Mouse (Mus musculus) midbrain, embryonic 13.5 days (tissue): ENCODE measurements around the gene Nsun2. TPM values are rescaled to one million over a fixed set of nuclear protein-coding genes. Genes with fewer than 3 reads are reported as not detected.
A peak's percentile ranks its signal among the peaks of the same experiment; 100 is the strongest.
"Not testable (repeated sequence)": the region's sequence is repeated elsewhere in the genome, so short reads cannot be mapped to it uniquely, and the experiment has no call there.

ENCODE experiments used
- ATAC-seq: fragments of 200-750 bp; cut with Nextera tagmentation; 2 replicates; pipeline ENCODE4 v1.8.0; 2017; ENCODE audit warnings: mild to moderate bottlenecking, moderate TSS enrichment, moderate library complexity
- H3K27ac ChIP-seq: fragments of 300-500 bp; sonication (generic); 2 replicates; pipeline ENCODE4 v1.5.1; 2015; ENCODE audit warnings: inconsistent platforms, mild to moderate bottlenecking, moderate library complexity
- H3K27me3 ChIP-seq: fragments of 300-500 bp; sonication (generic); 2 replicates; pipeline ENCODE4 v1.6.1; 2015; ENCODE audit warnings: mild to moderate bottlenecking, inconsistent platforms
- H3K36me3 ChIP-seq: fragments of 300-500 bp; sonication (generic); 2 replicates; pipeline ENCODE4 v1.6.1; 2015; ENCODE audit warnings: mild to moderate bottlenecking, inconsistent platforms
- H3K4me1 ChIP-seq: fragments of 300-500 bp; sonication (generic); replicated peaks from 2 replicates; pipeline ENCODE4 v1.6.1; 2015; ENCODE audit warnings: inconsistent platforms
- H3K4me2 ChIP-seq: fragments of 300-500 bp; sonication (generic); replicated peaks from 2 replicates; pipeline ENCODE4 v1.6.1; 2015; ENCODE audit warnings: moderate library complexity, mild to moderate bottlenecking, inconsistent platforms
- H3K4me3 ChIP-seq: fragments of 300-500 bp; sonication (generic); replicated peaks from 2 replicates; pipeline ENCODE4 v1.5.1; 2015; ENCODE audit warnings: mild to moderate bottlenecking, inconsistent platforms
- H3K9ac ChIP-seq: fragments of 300-500 bp; sonication (generic); replicated peaks from 2 replicates; pipeline ENCODE4 v1.6.1; 2015; ENCODE audit warnings: mild to moderate bottlenecking, inconsistent platforms
- H3K9me3 ChIP-seq: fragments of 300-500 bp; sonication (generic); 2 replicates; pipeline ENCODE4 v1.6.1; 2016; ENCODE audit warnings: mild to moderate bottlenecking, inconsistent platforms
- WGBS: fragments of 180-500 bp; shearing (Covaris S2); methylation state at CpG from one replicate; pipeline ENCODE4 v1.1.7; 2015; 5-methylcytosine and 5-hydroxymethylcytosine counted together
- polyA plus RNA-seq: library from polyadenylated mRNA; unstranded; fragments of >200 nt; fragmentation: Nextera tagmentation; extraction: Ambion mirVana; gene quantifications from 2 replicates; pipeline ENCODE4 v1.2.1, GENCODE M21; 2015

Nsun2 gene
- polyA plus RNA-seq, 1 experiment from 2014 or later = 74.1 TPM

- Histone ChIP-seq H3K36me3 (no peaks in the 10 kb centered on the region), H3K27ac (no peak overlapping the region), H3K9ac (no peak overlapping the region), H3K4me2 (no peak overlapping the region), H3K4me1 (no peaks in the 10 kb centered on the region), H3K9me3 (no peaks in the 10 kb centered on the region), H3K4me3 (no peak overlapping the region), H3K27me3 (no peaks in the 10 kb centered on the region)
- 92% methylated on average over 6 of the region's 6 CpGs for WGBS
- ATAC-seq = no peak
Observed at GRCm38 (mm10) chr13:69583591-69583990, 50.0 kb downstream of the Nsun2 start.

GRCm38 (mm10) chr13:69585828-69586227, 52.3 kb downstream of the Nsun2 start:
- H3K9ac ChIP-seq = no peak overlapping the region
- no peaks in the 10 kb centered on the region for H3K9me3 ChIP-seq
- no peak overlapping the region for H3K27ac ChIP-seq
- H3K4me2 ChIP-seq = no peak overlapping the region
- no peaks in the 10 kb centered on the region for H3K27me3 ChIP-seq
- no peak for ATAC-seq
- no peak overlapping the region for H3K4me3 ChIP-seq
- no peaks in the 10 kb centered on the region for H3K4me1 ChIP-seq
- no peaks in the 10 kb centered on the region for H3K36me3 ChIP-seq
- WGBS = 68% methylated on average over 6 of the region's 6 CpGs

- H3K27ac ChIP-seq = no peak overlapping the region
- no peaks in the 10 kb centered on the region for H3K27me3 ChIP-seq
- H3K4me3 ChIP-seq = no peak overlapping the region
- ATAC-seq = no peak
- H3K9ac ChIP-seq = no peak overlapping the region
- no peaks in the 10 kb centered on the region for H3K36me3 ChIP-seq
- 46% methylated on average over 10 of the region's 10 CpGs for WGBS
- no peak overlapping the region for H3K4me2 ChIP-seq
- H3K9me3 ChIP-seq = no peaks in the 10 kb centered on the region
- no peaks in the 10 kb centered on the region for H3K4me1 ChIP-seq
Observed at GRCm38 (mm10) chr13:69586337-69586736, 52.8 kb downstream of the Nsun2 start.

- Histone ChIP-seq H3K4me2 (no peak overlapping the region), H3K27me3 (no peaks in the 10 kb centered on the region), H3K36me3 (no peaks in the 10 kb centered on the region), H3K9me3 (no peaks in the 10 kb centered on the region), H3K27ac (no peak overlapping the region), H3K9ac (no peak overlapping the region), H3K4me3 (no peak overlapping the region), H3K4me1 (no peaks in the 10 kb centered on the region)
- 82% methylated on average over 3 of the region's 3 CpGs for WGBS
- no peak for ATAC-seq
Observed at GRCm38 (mm10) chr13:69587849-69588248, 54.3 kb downstream of the Nsun2 start.

DNA sequence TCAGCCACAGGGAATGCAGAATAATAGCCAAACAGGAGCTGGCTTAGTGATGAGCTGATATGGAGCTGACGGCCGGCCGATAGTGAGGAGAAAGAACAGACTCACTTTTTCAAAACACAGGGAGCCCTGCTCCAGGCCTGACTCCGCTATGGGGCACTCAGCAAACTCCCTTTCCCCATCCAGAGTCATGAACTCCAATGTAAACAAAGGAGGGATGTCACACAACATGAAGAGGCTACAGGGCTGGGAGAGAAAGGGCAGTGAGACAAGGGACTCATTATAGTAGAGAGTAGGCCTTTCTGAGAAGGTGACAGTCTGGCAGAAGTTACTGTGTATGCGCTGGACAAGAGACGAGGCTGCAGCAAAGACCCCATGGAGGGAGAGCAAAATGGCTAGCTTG, 54.7 kb downstream of the Nsun2 start:
- Histone ChIP-seq H3K36me3 (no peaks in the 10 kb centered on the region), H3K4me3 (no peak overlapping the region), H3K9me3 (no peaks in the 10 kb centered on the region), H3K4me1 (no peaks in the 10 kb centered on the region), H3K4me2 (no peak overlapping the region), H3K9ac (no peak overlapping the region), H3K27ac (no peak overlapping the region), H3K27me3 (no peaks in the 10 kb centered on the region)
- WGBS = 78% methylated on average over 6 of the region's 6 CpGs
- ATAC-seq = no peak

DNA sequence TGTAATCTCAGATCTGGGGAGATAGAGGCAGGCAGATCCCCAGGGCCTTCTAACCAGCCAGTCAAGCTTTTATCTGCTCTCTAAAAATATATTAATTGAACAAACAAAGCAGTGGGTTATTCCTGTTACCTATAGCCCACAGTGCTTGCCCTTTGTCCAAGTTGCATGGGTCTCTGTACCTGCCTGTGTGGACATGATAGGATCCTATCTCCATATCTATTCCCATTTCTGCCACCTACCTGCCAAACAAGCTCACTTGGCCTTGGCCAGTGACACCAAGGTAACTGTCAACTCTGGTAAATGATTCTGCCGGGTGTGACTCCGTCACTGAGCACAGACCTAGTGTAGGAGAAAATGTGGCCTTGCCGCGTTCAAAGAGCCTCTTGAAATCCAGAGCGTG, 57.8 kb downstream of the Nsun2 start:
- WGBS = 95% methylated on average over 5 of the region's 5 CpGs
- no peak for ATAC-seq
- Histone ChIP-seq H3K4me1 (no peaks in the 10 kb centered on the region), H3K9ac (no peak overlapping the region), H3K9me3 (no peaks in the 10 kb centered on the region), H3K27ac (no peak overlapping the region), H3K4me2 (no peak overlapping the region), H3K27me3 (no peaks in the 10 kb centered on the region), H3K36me3 (no peaks in the 10 kb centered on the region), H3K4me3 (no peak overlapping the region)

- H3K4me1 ChIP-seq = no peaks in the 10 kb centered on the region
- H3K9me3 ChIP-seq = no peaks in the 10 kb centered on the region
- WGBS = 94% methylated on average over 8 of the region's 8 CpGs
- no peak overlapping the region for H3K9ac ChIP-seq
- no peak for ATAC-seq
- H3K4me3 ChIP-seq = no peak overlapping the region
- H3K4me2 ChIP-seq = no peak overlapping the region
- 0 out of 2 replicates have a peak overlapping the region, but pooled peaks have one; percentile 1 for H3K27ac ChIP-seq
- H3K27me3 ChIP-seq = no peaks in the 10 kb centered on the region
- H3K36me3 ChIP-seq = no peaks in the 10 kb centered on the region
Observed at GRCm38 (mm10) chr13:69592226-69592625, 58.7 kb downstream of the Nsun2 start.

DNA sequence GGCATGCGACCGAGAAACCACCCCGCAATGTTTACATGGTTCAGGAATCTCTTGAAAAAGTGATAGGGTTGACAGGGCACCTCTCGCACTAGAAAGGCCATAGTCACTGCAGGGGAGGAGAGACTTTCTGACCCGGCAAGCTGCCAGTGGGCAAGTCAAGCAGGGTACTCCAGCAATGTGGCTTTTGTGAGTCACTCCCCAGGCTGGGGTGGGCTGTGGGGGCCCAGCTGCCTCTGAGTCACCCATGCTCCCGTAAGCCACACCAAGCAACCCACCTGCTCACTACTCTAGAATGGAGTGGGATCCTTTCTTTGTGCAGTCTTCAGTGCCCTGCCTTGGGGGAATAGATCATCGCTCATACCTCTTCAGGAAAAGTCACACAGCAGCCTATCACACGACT, 59.9 kb downstream of the Nsun2 start:
- no peak overlapping the region for H3K27ac ChIP-seq
- no peaks in the 10 kb centered on the region for H3K9me3 ChIP-seq
- no peaks in the 10 kb centered on the region for H3K27me3 ChIP-seq
- H3K4me2 ChIP-seq = no peak overlapping the region
- no peak for ATAC-seq
- no peak overlapping the region for H3K9ac ChIP-seq
- H3K4me1 ChIP-seq = no peaks in the 10 kb centered on the region
- no peaks in the 10 kb centered on the region for H3K36me3 ChIP-seq
- 86% methylated on average over 8 of the region's 8 CpGs for WGBS
- no peak overlapping the region for H3K4me3 ChIP-seq

GRCm38 (mm10) chr13:69594577-69595256, 61.2 kb downstream of the Nsun2 start:
- 87% methylated on average over 7 of the region's 7 CpGs for WGBS
- H3K4me2 ChIP-seq = no peak overlapping the region
- H3K9me3 ChIP-seq = no peaks in the 10 kb centered on the region
- no peaks in the 10 kb centered on the region for H3K27me3 ChIP-seq
- no peaks in the 10 kb centered on the region for H3K36me3 ChIP-seq
- no peak overlapping the region for H3K4me3 ChIP-seq
- no peak overlapping the region for H3K27ac ChIP-seq
- no peak overlapping the region for H3K9ac ChIP-seq
- no peaks in the 10 kb centered on the region for H3K4me1 ChIP-seq
- no peak for ATAC-seq

- no peak overlapping the region for H3K4me3 ChIP-seq
- H3K27ac ChIP-seq = no peak overlapping the region
- no peak for ATAC-seq
- no peaks in the 10 kb centered on the region for H3K36me3 ChIP-seq
- no peak overlapping the region for H3K9ac ChIP-seq
- no peaks in the 10 kb centered on the region for H3K27me3 ChIP-seq
- H3K9me3 ChIP-seq = no peaks in the 10 kb centered on the region
- 91% methylated on average over 6 of the region's 6 CpGs for WGBS
- no peaks in the 10 kb centered on the region for H3K4me1 ChIP-seq
- no peak overlapping the region for H3K4me2 ChIP-seq
Observed at GRCm38 (mm10) chr13:69595911-69596310, 62.4 kb downstream of the Nsun2 start.

DNA sequence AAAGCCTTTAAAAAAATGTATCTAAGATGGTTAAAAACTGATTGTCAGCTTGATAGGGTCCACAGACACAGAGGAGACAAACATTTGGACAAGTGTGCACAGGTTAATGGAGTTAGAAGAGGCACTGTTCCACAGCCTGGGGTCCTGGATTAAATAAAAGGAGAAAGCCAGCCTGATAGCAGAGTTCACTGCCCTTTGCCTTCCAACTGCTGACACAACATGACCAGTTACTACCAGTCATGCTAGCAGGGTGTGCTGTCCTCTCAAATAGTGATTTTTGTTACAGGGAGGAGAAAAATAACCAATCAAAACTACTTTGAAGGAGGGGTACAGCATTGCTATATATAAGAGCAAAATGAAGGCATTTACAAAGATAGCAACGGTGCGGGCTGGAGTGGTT, 63.0 kb downstream of the Nsun2 start:
- WGBS = 93% methylated on average over 2 of the region's 2 CpGs
- ATAC-seq = no peak
- Histone ChIP-seq H3K4me3 (no peak overlapping the region), H3K9me3 (no peaks in the 10 kb centered on the region), H3K9ac (no peak overlapping the region), H3K27me3 (no peaks in the 10 kb centered on the region), H3K4me2 (no peak overlapping the region), H3K27ac (no peak overlapping the region), H3K4me1 (no peaks in the 10 kb centered on the region), H3K36me3 (no peaks in the 10 kb centered on the region)

DNA sequence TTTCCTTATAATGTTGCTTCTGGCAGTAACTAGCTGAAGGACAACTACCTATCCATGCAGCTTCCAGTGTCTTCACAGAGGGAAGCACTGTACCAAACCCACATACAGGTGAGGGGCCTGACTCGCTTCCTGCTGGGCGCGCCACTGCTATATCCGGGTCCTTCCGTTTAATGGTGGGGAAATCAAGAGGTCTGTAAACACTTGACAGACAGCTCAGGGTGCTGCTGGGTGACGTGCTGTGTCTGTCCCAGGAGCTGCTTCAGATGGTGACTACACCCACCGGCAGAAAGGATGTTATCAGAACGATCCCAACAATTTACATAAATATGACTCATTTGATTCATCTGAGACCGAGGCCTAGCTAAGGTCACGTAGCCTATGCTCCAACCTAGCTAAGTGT, 65.3 kb downstream of the Nsun2 start:
- Histone ChIP-seq H3K36me3 (no peaks in the 10 kb centered on the region), H3K9ac (no peak overlapping the region), H3K4me3 (no peak overlapping the region), H3K4me2 (no peak overlapping the region), H3K27me3 (no peaks in the 10 kb centered on the region), H3K27ac (no peak overlapping the region), H3K4me1 (no peaks in the 10 kb centered on the region), H3K9me3 (no peaks in the 10 kb centered on the region)
- 92% methylated on average over 10 of the region's 10 CpGs for WGBS
- no peak for ATAC-seq

- H3K36me3 ChIP-seq, H3K27ac ChIP-seq, H3K4me3 ChIP-seq, H3K9ac ChIP-seq, H3K9me3 ChIP-seq, H3K4me2 ChIP-seq, H3K27me3 ChIP-seq, H3K4me1 ChIP-seq, ATAC-seq: not testable (repeated sequence)
- 91% methylated on average over 5 of the region's 5 CpGs for WGBS
Observed at GRCm38 (mm10) chr13:69600863-69601262, 67.3 kb downstream of the Nsun2 start.
